Mouse (Mus musculus): ENCODE results near the gene Wipi1. TPM values are rescaled to one million over a fixed set of nuclear protein-coding genes. Genes with fewer than 3 reads are reported as not detected.

Wipi1 gene
- polyA plus RNA-seq, 1 experiment: 87.9 TPM

GRCm38 (mm10) chr11:109586424-109586823, 25.3 kb downstream of the Wipi1 start:
- H3K4me3 ChIP-seq (ENCODE audit: insufficient read depth, low read length): no peak overlapping the region

GRCm38 (mm10) chr11:109584843-109585713, 26.7 kb downstream of the Wipi1 start:
- TF ChIP-seq POLR2A (IDR thresholded peaks at IDR 0.05; ENCODE audit: low read depth, low read length) (no peak), CTCF (IDR thresholded peaks at IDR 0.05; ENCODE audit: borderline replicate concordance, insufficient read depth, low read length) (peak; percentile 89; the same call in 1 of the 2 replicates)
- H3K4me1 ChIP-seq (ENCODE audit: control insufficient read depth, insufficient read depth, low read length): no peaks in the 10 kb centered on the region
- H3K4me3 ChIP-seq (ENCODE audit: insufficient read depth, low read length): no peak overlapping the region
- no peak overlapping the region for H3K27ac ChIP-seq (ENCODE audit: insufficient read depth, low read length)

More at GRCm38 (mm10) chr11:109586424-109586823, 25.3 kb downstream of the Wipi1 start:
- TF ChIP-seq POLR2A (IDR thresholded peaks at IDR 0.05; ENCODE audit: low read depth, low read length) (no peak), CTCF (IDR thresholded peaks at IDR 0.05; ENCODE audit: borderline replicate concordance, insufficient read depth, low read length) (no peak)
- no peaks in the 10 kb centered on the region for H3K4me1 ChIP-seq (ENCODE audit: control insufficient read depth, insufficient read depth, low read length)
- no peak overlapping the region for H3K27ac ChIP-seq (ENCODE audit: insufficient read depth, low read length)

- Histone ChIP-seq H3K27ac (ENCODE audit: insufficient read depth, low read length) (no peak overlapping the region), H3K4me1 (ENCODE audit: control insufficient read depth, insufficient read depth, low read length) (no peaks in the 10 kb centered on the region), H3K4me3 (ENCODE audit: insufficient read depth, low read length) (no peak overlapping the region)
- TF ChIP-seq CTCF (IDR thresholded peaks at IDR 0.05; ENCODE audit: borderline replicate concordance, insufficient read depth, low read length) (no peak), POLR2A (IDR thresholded peaks at IDR 0.05; ENCODE audit: low read depth, low read length) (no peak)
Measured at GRCm38 (mm10) chr11:109583986-109584385, 27.8 kb downstream of the Wipi1 start.

- H3K4me1 ChIP-seq (ENCODE audit: control insufficient read depth, insufficient read depth, low read length): no peaks in the 10 kb centered on the region
- H3K4me3 ChIP-seq (ENCODE audit: insufficient read depth, low read length): no peak overlapping the region
- H3K27ac ChIP-seq (ENCODE audit: insufficient read depth, low read length): no peak overlapping the region
- TF ChIP-seq POLR2A (IDR thresholded peaks at IDR 0.05; ENCODE audit: low read depth, low read length): no peak
- TF ChIP-seq CTCF (IDR thresholded peaks at IDR 0.05; ENCODE audit: borderline replicate concordance, insufficient read depth, low read length): no peak
Measured at GRCm38 (mm10) chr11:109579999-109580398, 31.8 kb downstream of the Wipi1 start.

GRCm38 (mm10) chr11:109578536-109578935, 33.2 kb downstream of the Wipi1 start:
- Histone ChIP-seq H3K4me3 (ENCODE audit: insufficient read depth, low read length) (no peak overlapping the region), H3K27ac (ENCODE audit: insufficient read depth, low read length) (no peak overlapping the region), H3K4me1 (ENCODE audit: control insufficient read depth, insufficient read depth, low read length) (no peaks in the 10 kb centered on the region)
- no peak for TF ChIP-seq POLR2A (IDR thresholded peaks at IDR 0.05; ENCODE audit: low read depth, low read length)
- TF ChIP-seq CTCF (IDR thresholded peaks at IDR 0.05; ENCODE audit: borderline replicate concordance, insufficient read depth, low read length): no peak

GRCm38 (mm10) chr11:109575832-109576231, 35.9 kb downstream of the Wipi1 start:
- H3K4me3 ChIP-seq (ENCODE audit: insufficient read depth, low read length): no peak overlapping the region
- TF ChIP-seq CTCF (IDR thresholded peaks at IDR 0.05; ENCODE audit: borderline replicate concordance, insufficient read depth, low read length): no peak
- TF ChIP-seq POLR2A (IDR thresholded peaks at IDR 0.05; ENCODE audit: low read depth, low read length): no peak

GRCm38 (mm10) chr11:109574604-109575003, 37.2 kb downstream of the Wipi1 start:
- no peaks in the 10 kb centered on the region for H3K4me1 ChIP-seq (ENCODE audit: control insufficient read depth, insufficient read depth, low read length)
- TF ChIP-seq POLR2A (IDR thresholded peaks at IDR 0.05; ENCODE audit: low read depth, low read length) (no peak), CTCF (IDR thresholded peaks at IDR 0.05; ENCODE audit: borderline replicate concordance, insufficient read depth, low read length) (no peak)
- H3K27ac ChIP-seq (ENCODE audit: insufficient read depth, low read length): no peak overlapping the region
- H3K4me3 ChIP-seq (ENCODE audit: insufficient read depth, low read length): no peak overlapping the region

More at GRCm38 (mm10) chr11:109575832-109576231, 35.9 kb downstream of the Wipi1 start:
- Histone ChIP-seq H3K27ac (ENCODE audit: insufficient read depth, low read length) (no peak overlapping the region), H3K4me1 (ENCODE audit: control insufficient read depth, insufficient read depth, low read length) (no peaks in the 10 kb centered on the region)

- no peak overlapping the region for H3K4me3 ChIP-seq (ENCODE audit: insufficient read depth, low read length)
- no peaks in the 10 kb centered on the region for H3K4me1 ChIP-seq (ENCODE audit: control insufficient read depth, insufficient read depth, low read length)
- no peak overlapping the region for H3K27ac ChIP-seq (ENCODE audit: insufficient read depth, low read length)
- TF ChIP-seq POLR2A (IDR thresholded peaks at IDR 0.05; ENCODE audit: low read depth, low read length) (no peak), CTCF (IDR thresholded peaks at IDR 0.05; ENCODE audit: borderline replicate concordance, insufficient read depth, low read length) (no peak)
Measured at GRCm38 (mm10) chr11:109572051-109572450, 39.7 kb downstream of the Wipi1 start.

- no peak for TF ChIP-seq POLR2A (IDR thresholded peaks at IDR 0.05; ENCODE audit: low read depth, low read length)
- TF ChIP-seq CTCF (IDR thresholded peaks at IDR 0.05; ENCODE audit: borderline replicate concordance, insufficient read depth, low read length): no peak
- no peak overlapping the region for H3K4me3 ChIP-seq (ENCODE audit: insufficient read depth, low read length)
- no peaks in the 10 kb centered on the region for H3K4me1 ChIP-seq (ENCODE audit: control insufficient read depth, insufficient read depth, low read length)
Measured at GRCm38 (mm10) chr11:109569809-109570208, 42.0 kb downstream of the Wipi1 start.

GRCm38 (mm10) chr11:109569007-109569618, 42.7 kb downstream of the Wipi1 start:
- H3K4me1 ChIP-seq (ENCODE audit: control insufficient read depth, insufficient read depth, low read length): no peaks in the 10 kb centered on the region
- H3K4me3 ChIP-seq (ENCODE audit: insufficient read depth, low read length): no peak overlapping the region
- TF ChIP-seq CTCF (IDR thresholded peaks at IDR 0.05; ENCODE audit: borderline replicate concordance, insufficient read depth, low read length) (no peak), POLR2A (IDR thresholded peaks at IDR 0.05; ENCODE audit: low read depth, low read length) (no peak)
- no peak overlapping the region for H3K27ac ChIP-seq (ENCODE audit: insufficient read depth, low read length)

More at GRCm38 (mm10) chr11:109569809-109570208, 42.0 kb downstream of the Wipi1 start:
- no peak overlapping the region for H3K27ac ChIP-seq (ENCODE audit: insufficient read depth, low read length)
